In the genomic region with DNA sequence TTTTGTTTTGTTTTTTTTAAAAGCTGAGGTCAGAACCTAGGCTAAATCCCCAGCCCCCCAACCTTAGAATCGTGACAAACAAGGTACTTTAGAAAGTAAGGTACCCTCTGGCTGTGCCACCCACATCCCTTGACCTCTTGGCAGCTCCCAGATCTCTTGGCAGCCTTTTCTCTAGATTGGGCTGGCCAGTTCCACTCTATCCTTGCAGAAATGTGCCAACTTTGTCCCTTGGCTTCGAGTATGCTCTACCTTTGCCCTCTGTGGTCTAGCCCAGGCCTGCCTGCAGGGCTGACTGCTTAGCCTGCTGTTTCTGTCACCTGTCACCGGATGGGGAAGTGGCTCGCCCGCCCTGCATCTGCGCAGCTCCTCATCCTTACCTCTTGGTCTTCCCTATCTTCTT, we compare ENCODE assay signal across 18 mouse cellular contexts. TPM values are rescaled to one million over a fixed set of nuclear protein-coding genes. Genes with fewer than 3 reads are reported as not detected.
"Had no signal": no experiment of that assay in that cellular context is flagged by ENCODE, and none has a peak within 500 bp of the region (broad histone marks: within the 10 kb centered on the region; RNA-seq: fewer than 3 reads in every experiment).

No protein-coding gene starts in this region.

- H3K9ac ChIP-seq: liver, embryonic 13.5 days; liver, postnatal 0 days; lung, embryonic 15.5 days; midbrain, embryonic 15.5 days had no signal

- DNase-seq: liver, embryonic 13.5 days; liver, postnatal 0 days; lung, postnatal 14 days; retina, postnatal 1 day; right cerebral cortex, postnatal 4 days; spleen, adult 18-20 months; thymus, adult 18-20 months; thymus, postnatal 25 days had no signal

- H3K4me1 ChIP-seq: limb, embryonic 10.5 days; lung, embryonic 15.5 days; midbrain, embryonic 15.5 days; neural tube, embryonic 12.5 days had no signal

- H3K9me3 ChIP-seq: limb, embryonic 10.5 days; liver, embryonic 13.5 days; lung, embryonic 15.5 days; megakaryocyte, embryonic 14.5 days; midbrain, embryonic 15.5 days; neural tube, embryonic 12.5 days had no signal

- H3K27ac ChIP-seq: left cerebral cortex, adult 2 months; limb, embryonic 10.5 days; liver, embryonic 13.5 days; lung, embryonic 15.5 days; macrophage; midbrain, embryonic 15.5 days; neural tube, embryonic 12.5 days had no signal

- H3K4me2 ChIP-seq: liver, embryonic 13.5 days; lung, embryonic 15.5 days; midbrain, embryonic 11.5 days; midbrain, embryonic 15.5 days; neural tube, embryonic 12.5 days had no signal

- H3K4me3 ChIP-seq: left cerebral cortex, adult 2 months; limb, embryonic 10.5 days; liver, embryonic 13.5 days; lung, embryonic 15.5 days; megakaryocyte, embryonic 14.5 days; midbrain, embryonic 15.5 days; neural tube, embryonic 12.5 days had no signal

- ATAC-seq: intestine, embryonic 16.5 days; liver, postnatal 0 days; midbrain, embryonic 15.5 days had no signal

- H3K27me3 ChIP-seq: liver, embryonic 13.5 days; lung, embryonic 15.5 days; megakaryocyte, embryonic 14.5 days; midbrain, embryonic 15.5 days; neural tube, embryonic 12.5 days had no signal

RNA-seq across cellular contexts. Expression of gene Gm11541, which starts 39.0 kb away (rescaled TPM):
- polyA plus RNA-seq: limb, embryonic 10.5 days; liver, embryonic 13.5 days; liver, postnatal 0 days; macrophage; midbrain, embryonic 11.5 days; midbrain, embryonic 15.5 days; urinary bladder, adult 2 months had no signal
